Mouse (Mus musculus) spleen, postnatal 4 days (tissue): ENCODE results near the gene Pdcd1lg2.
"Not testable (repeated sequence)": the region's sequence is repeated elsewhere in the genome, so short reads cannot be mapped to it uniquely, and the experiment has no call there.

Source experiments
- DNase-seq, 2 experiments: peaks; one replicate each; pipeline ENCODE4 v3.0.0; 2022; ENCODE audit warnings: low spot score in 2 of 2

Gene Pdcd1lg2

GRCm38 (mm10) chr19:29383368-29383767 is 27.4 kb upstream of the Pdcd1lg2 start:
- no peak for DNase-seq

- DNase-seq = no peak
Measured at GRCm38 (mm10) chr19:29384412-29384811, 26.3 kb upstream of the Pdcd1lg2 start.

- DNase-seq = no peak
Measured at GRCm38 (mm10) chr19:29384994-29385393, 25.7 kb upstream of the Pdcd1lg2 start.

- DNase-seq = no peak
Measured at GRCm38 (mm10) chr19:29385822-29386221, 24.9 kb upstream of the Pdcd1lg2 start.

GRCm38 (mm10) chr19:29388818-29389217 is 21.9 kb upstream of the Pdcd1lg2 start:
- DNase-seq = no peak

GRCm38 (mm10) chr19:29390483-29390882 is 20.2 kb upstream of the Pdcd1lg2 start:
- DNase-seq = no peak

GRCm38 (mm10) chr19:29391279-29391678 is 19.4 kb upstream of the Pdcd1lg2 start:
- no peak for DNase-seq

GRCm38 (mm10) chr19:29393333-29393732 is 17.4 kb upstream of the Pdcd1lg2 start:
- DNase-seq = no peak

- DNase-seq = no peak
Measured at GRCm38 (mm10) chr19:29394721-29395120, 16.0 kb upstream of the Pdcd1lg2 start.

GRCm38 (mm10) chr19:29396353-29396752 is 14.4 kb upstream of the Pdcd1lg2 start:
- DNase-seq = no peak

- no peak for DNase-seq
Measured at GRCm38 (mm10) chr19:29399786-29400185, 10.9 kb upstream of the Pdcd1lg2 start.

- no peak for DNase-seq
Measured at GRCm38 (mm10) chr19:29400466-29400865, 10.3 kb upstream of the Pdcd1lg2 start.

- no peak for DNase-seq
Measured at GRCm38 (mm10) chr19:29402621-29403020, 8.1 kb upstream of the Pdcd1lg2 start.

GRCm38 (mm10) chr19:29403251-29403650 is 7.5 kb upstream of the Pdcd1lg2 start:
- no peak for DNase-seq

GRCm38 (mm10) chr19:29405388-29405787 is 5.3 kb upstream of the Pdcd1lg2 start:
- no peak for DNase-seq

GRCm38 (mm10) chr19:29406042-29407017 is 4.4 kb upstream of the Pdcd1lg2 start:
- DNase-seq = no peak

GRCm38 (mm10) chr19:29412476-29413420 is 2.0 kb downstream of the Pdcd1lg2 start:
- DNase-seq = no peak

GRCm38 (mm10) chr19:29414513-29414912 is 3.8 kb downstream of the Pdcd1lg2 start:
- no peak for DNase-seq

- DNase-seq = not testable (repeated sequence)
Measured at GRCm38 (mm10) chr19:29414917-29415316, 4.2 kb downstream of the Pdcd1lg2 start.

- no peak for DNase-seq
Measured at GRCm38 (mm10) chr19:29416393-29416902, 5.7 kb downstream of the Pdcd1lg2 start.

GRCm38 (mm10) chr19:29417188-29417587 is 6.5 kb downstream of the Pdcd1lg2 start:
- no peak for DNase-seq

GRCm38 (mm10) chr19:29417894-29418293 is 7.2 kb downstream of the Pdcd1lg2 start:
- no peak for DNase-seq
